Mouse (Mus musculus): ENCODE measurements around the gene Efr3b. TPM values are rescaled to one million over a fixed set of nuclear protein-coding genes. Genes with fewer than 3 reads are reported as not detected.

The Efr3b gene
- 1.1 and 2.0 TPM in 2 replicates for polyA plus RNA-seq (2015; fragmentation: Nextera tagmentation; extraction: Ambion mirVana)

GRCm38 (mm10) chr12:4038061-4039041 is at the start of gene Efr3b:
Efr3b (minus strand) TSS chr12:4038915.

GRCm38 (mm10) chr12:4082132-4083001 is 43.7 kb upstream of the Efr3b start, which contains the start of gene Dnajc27:
Dnajc27 (plus strand) TSS chr12:4082583.

GRCm38 (mm10) chr12:3954651-3955050 is 84.1 kb downstream of the Efr3b start, which contains the start of gene Pomc:
Pomc (plus strand) TSS chr12:3954951.

Other genes with a start within 250 kb of the Efr3b start
- gene Dnmt3a, start 232.9 kb downstream of the Efr3b start, polyA plus RNA-seq (2015; fragmentation: Nextera tagmentation; extraction: Ambion mirVana) = 65.6 and 74.6 TPM in 2 replicates
- 2.7 TPM in 2 replicates for gene Pomc, start 84.0 kb downstream of the Efr3b start, polyA plus RNA-seq (2015; fragmentation: Nextera tagmentation; extraction: Ambion mirVana)
- gene Dnajc27, start 43.7 kb upstream of the Efr3b start, polyA plus RNA-seq (2015; fragmentation: Nextera tagmentation; extraction: Ambion mirVana) = 2.8 and 3.0 TPM in 2 replicates
- gene Adcy3, start 94.2 kb upstream of the Efr3b start, polyA plus RNA-seq (2015; fragmentation: Nextera tagmentation; extraction: Ambion mirVana) = 7.3 and 9.8 TPM in 2 replicates
- gene Ptrhd1, start 195.1 kb upstream of the Efr3b start, polyA plus RNA-seq (2015; fragmentation: Nextera tagmentation; extraction: Ambion mirVana) = 9.3 and 9.9 TPM in 2 replicates
- 5.4 and 8.2 TPM in 2 replicates for gene Cenpo, start 195.4 kb upstream of the Efr3b start, polyA plus RNA-seq (2015; fragmentation: Nextera tagmentation; extraction: Ambion mirVana)

All from adrenal gland, postnatal 0 days (tissue).